Mouse (Mus musculus) forebrain, embryonic 15.5 days (tissue): ENCODE measurements around the gene Cln6. TPM values are rescaled to one million over a fixed set of nuclear protein-coding genes. Genes with fewer than 3 reads are reported as not detected.
A peak's percentile ranks its signal among the peaks of the same experiment; 100 is the strongest.

Experiments used
- ATAC-seq: fragments of 200-750 bp; cut with Nextera tagmentation; replicated peaks from 2 replicates; pipeline ENCODE4 v1.8.0; 2017; ENCODE audit warnings: mild to moderate bottlenecking, moderate TSS enrichment, moderate library complexity
- H3K27ac ChIP-seq: fragments of 300-500 bp; sonication (generic); replicated peaks from 2 replicates; pipeline ENCODE4 v1.5.1; 2015; ENCODE audit warnings: mild to moderate bottlenecking, inconsistent platforms
- H3K27me3 ChIP-seq: fragments of 300-500 bp; sonication (generic); 2 replicates; pipeline ENCODE4 v1.6.1; 2015; ENCODE audit warnings: inconsistent platforms
- H3K36me3 ChIP-seq: fragments of 300-500 bp; sonication (generic); 2 replicates; pipeline ENCODE4 v1.6.1; 2015; ENCODE audit warnings: mild to moderate bottlenecking, inconsistent platforms
- H3K4me1 ChIP-seq: fragments of 300-500 bp; sonication (generic); 2 replicates; pipeline ENCODE4 v1.6.1; 2015; ENCODE audit warnings: inconsistent platforms
- H3K4me2 ChIP-seq: fragments of 300-500 bp; sonication (generic); replicated peaks from 2 replicates; pipeline ENCODE4 v1.6.1; 2015; ENCODE audit warnings: mild to moderate bottlenecking, inconsistent platforms
- H3K4me3 ChIP-seq: fragments of 300-500 bp; sonication (generic); 2 replicates; pipeline ENCODE4 v1.5.1; 2015; ENCODE audit warnings: mild to moderate bottlenecking, inconsistent platforms
- H3K9ac ChIP-seq: fragments of 300-500 bp; sonication (generic); replicated peaks from 2 replicates; pipeline ENCODE4 v1.6.1; 2015; ENCODE audit warnings: mild to moderate bottlenecking, inconsistent platforms
- H3K9me3 ChIP-seq: fragments of 300-500 bp; sonication (generic); 2 replicates; pipeline ENCODE4 v1.6.1; 2016; ENCODE audit warnings: inconsistent platforms
- WGBS: fragments of 180-500 bp; shearing (Covaris S2); methylation state at CpG from one replicate; pipeline ENCODE4 v1.1.7; 2015; ENCODE audit warnings: mixed read lengths; 5-methylcytosine and 5-hydroxymethylcytosine counted together
- polyA plus RNA-seq: library from polyadenylated mRNA; unstranded; fragments of >200 nt; fragmentation: Nextera tagmentation; extraction: Ambion mirVana; gene quantifications from 2 replicates; pipeline ENCODE4 v1.2.1, GENCODE M21; 2015

The Cln6 gene
- polyA plus RNA-seq, 1 experiment from 2014 or later: 5.9 TPM

- Histone ChIP-seq H3K4me3 (no peak overlapping the region), H3K4me2 (no peak overlapping the region), H3K36me3 (no peaks in the 10 kb centered on the region), H3K27me3 (no peaks in the 10 kb centered on the region), H3K9me3 (no peaks in the 10 kb centered on the region), H3K27ac (no peak overlapping the region), H3K9ac (no peak overlapping the region), H3K4me1 (peaks cover 14% of the 10 kb centered on the region)
- ATAC-seq: no peak
- WGBS: 46% methylated on average over 4 of the region's 4 CpGs
These were observed 2.7 kb upstream of the Cln6 start for GRCm38 (mm10) chr9:62835705-62836446.

DNA sequence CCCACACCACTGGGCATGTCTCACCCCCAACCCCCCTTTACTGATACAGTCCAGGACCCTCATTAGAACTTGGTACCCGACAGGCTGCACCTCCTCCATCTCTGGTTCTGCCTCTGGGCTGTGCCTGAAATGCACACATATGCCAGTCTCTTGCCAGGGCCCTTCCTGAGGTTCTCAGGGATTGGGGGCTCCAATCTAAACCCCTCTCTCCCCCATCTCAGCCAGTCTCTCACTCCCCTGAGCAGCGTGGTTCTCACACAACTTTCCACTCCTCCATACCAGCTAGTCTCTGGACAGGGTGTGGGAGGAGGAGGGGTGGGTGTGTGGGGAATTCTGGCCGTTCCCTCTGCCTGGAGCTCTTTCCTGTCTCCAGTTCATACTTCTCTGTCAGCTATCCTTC, 974 bp upstream of the Cln6 start:
- no peak overlapping the region for H3K4me2 ChIP-seq
- WGBS: 62% methylated on average over 3 of the region's 3 CpGs
- no peak overlapping the region for H3K9ac ChIP-seq
- no peaks in the 10 kb centered on the region for H3K36me3 ChIP-seq
- no peak for ATAC-seq
- peaks cover 14% of the 10 kb centered on the region for H3K4me1 ChIP-seq
- 0 out of 2 replicates have a peak overlapping the region, but pooled peaks have one; percentile 4 for H3K27ac ChIP-seq
- no peak overlapping the region for H3K4me3 ChIP-seq
- no peaks in the 10 kb centered on the region for H3K9me3 ChIP-seq
- no peaks in the 10 kb centered on the region for H3K27me3 ChIP-seq

- 13% methylated on average over 8 of the region's 8 CpGs for WGBS
- peak overlapping the region; percentile 62 for H3K4me3 ChIP-seq
- peaks cover 14% of the 10 kb centered on the region for H3K4me1 ChIP-seq
- 0 out of 2 replicates have a peak overlapping the region, but pooled peaks have one; percentile 80 for H3K9ac ChIP-seq
- peak overlapping the region; percentile 85 for H3K4me2 ChIP-seq
- ATAC-seq: peak; percentile 24
- 0 out of 2 replicates have a peak overlapping the region, but pooled peaks have one; percentile 4 for H3K27ac ChIP-seq
- H3K9me3 ChIP-seq: no peaks in the 10 kb centered on the region
- no peaks in the 10 kb centered on the region for H3K27me3 ChIP-seq
- H3K36me3 ChIP-seq: no peaks in the 10 kb centered on the region
These were observed 459 bp upstream of the Cln6 start for GRCm38 (mm10) chr9:62838146-62838505.

DNA sequence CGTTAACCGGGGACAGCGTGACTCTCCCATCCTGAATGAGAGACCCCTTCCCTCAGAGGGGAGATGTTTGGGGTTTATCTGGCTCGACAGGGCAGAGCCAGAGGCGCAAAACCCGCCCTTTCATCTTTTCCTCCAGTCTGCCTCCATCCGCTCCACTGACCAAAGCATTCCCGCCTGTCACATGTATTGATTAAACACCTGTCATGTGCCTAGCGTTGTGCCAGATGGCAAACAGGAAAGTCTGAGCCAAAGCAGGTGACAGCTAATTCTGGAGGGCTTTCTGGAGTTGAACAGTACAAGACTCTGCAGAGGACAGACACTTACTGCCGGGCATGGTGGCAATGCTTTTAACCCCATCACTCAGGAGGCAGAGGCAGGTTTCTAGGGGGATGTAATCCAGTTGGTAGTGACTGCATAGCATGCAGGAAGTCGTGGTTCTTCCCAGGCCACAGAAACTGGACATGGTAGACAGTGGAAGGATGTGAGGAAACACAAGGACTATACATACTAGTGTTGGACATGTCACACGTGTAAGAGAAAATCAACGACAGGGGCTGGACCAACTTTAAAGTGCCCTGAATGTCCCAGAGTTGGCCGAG, 686 bp downstream of the Cln6 start:
- H3K9ac ChIP-seq: peak overlapping the region; percentile 80
- peaks cover 14% of the 10 kb centered on the region for H3K4me1 ChIP-seq
- peak overlapping the region; percentile 76; the same call in 1 of the 2 replicates for H3K27ac ChIP-seq
- peak; percentile 11; the same call in 1 of the 2 replicates for ATAC-seq
- peak overlapping the region; percentile 62 for H3K4me3 ChIP-seq
- no peaks in the 10 kb centered on the region for H3K36me3 ChIP-seq
- 16% methylated on average over 14 of the region's 14 CpGs for WGBS
- no peaks in the 10 kb centered on the region for H3K27me3 ChIP-seq
- H3K4me2 ChIP-seq: peak overlapping the region; percentile 85
- H3K9me3 ChIP-seq: no peaks in the 10 kb centered on the region

DNA sequence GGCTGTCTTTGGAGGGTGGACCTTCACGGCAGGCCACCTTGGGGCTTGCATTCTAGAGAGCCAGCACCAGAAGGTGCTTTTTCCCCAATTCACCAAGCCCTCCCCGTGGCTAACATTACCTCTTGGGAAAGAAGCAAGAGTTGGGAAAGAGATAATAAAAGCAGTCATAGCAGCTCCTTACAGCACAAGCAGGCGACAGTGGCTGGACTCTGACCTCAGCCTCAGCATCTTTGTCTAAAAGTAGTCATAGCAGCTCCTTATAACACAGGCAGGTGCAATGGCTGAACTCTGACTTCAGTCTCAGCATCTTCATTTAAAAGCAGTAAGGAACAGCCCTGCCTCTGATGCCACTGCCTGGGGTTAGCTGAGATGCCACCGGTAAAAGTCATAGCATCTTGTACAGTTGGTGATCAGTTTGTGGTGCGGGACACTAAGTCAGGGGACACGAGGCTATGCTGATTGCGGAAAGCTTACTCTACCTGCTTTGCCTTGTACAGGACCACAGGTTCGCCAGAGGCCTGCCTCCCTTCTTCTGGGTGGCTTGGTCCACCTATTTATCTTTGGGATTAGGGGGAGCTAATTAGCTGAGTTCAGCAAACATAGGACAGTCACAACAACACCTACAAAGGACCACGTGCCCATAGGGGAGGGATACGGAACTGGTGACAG, 4.9 kb downstream of the Cln6 start:
- ATAC-seq: no peak

DNA sequence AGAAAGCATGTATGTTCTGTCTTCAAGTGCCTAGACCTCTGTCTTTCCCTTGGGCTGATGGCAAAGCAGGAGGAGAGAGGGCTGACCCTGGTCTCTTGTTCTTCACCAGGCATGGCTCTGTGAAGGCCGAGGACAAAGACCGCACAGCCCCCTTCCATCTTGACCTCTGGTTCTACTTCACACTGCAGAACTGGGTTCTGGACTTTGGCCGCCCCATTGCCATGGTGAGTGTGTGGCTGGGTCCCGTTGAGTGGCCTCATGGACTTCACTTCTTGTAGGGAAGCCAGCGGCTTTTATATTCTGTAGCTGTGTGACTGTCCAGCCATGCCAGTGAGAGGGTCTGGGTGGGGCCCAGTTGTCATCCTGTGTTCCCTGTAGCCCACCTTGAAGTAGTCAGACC, 5.9 kb downstream of the Cln6 start:
- no peaks in the 10 kb centered on the region for H3K27me3 ChIP-seq
- no peak for ATAC-seq
- H3K4me2 ChIP-seq: no peak overlapping the region
- no peak overlapping the region for H3K27ac ChIP-seq
- no peak overlapping the region for H3K4me3 ChIP-seq
- WGBS: 92% methylated on average over 5 of the region's 5 CpGs
- no peak overlapping the region for H3K9ac ChIP-seq
- no peaks in the 10 kb centered on the region for H3K36me3 ChIP-seq
- no peaks in the 10 kb centered on the region for H3K9me3 ChIP-seq
- peaks cover 4% of the 10 kb centered on the region for H3K4me1 ChIP-seq

More for the DNA sequence above, 4.9 kb downstream of the Cln6 start:
- Histone ChIP-seq H3K4me3 (no peak overlapping the region), H3K9ac (no peak overlapping the region), H3K9me3 (no peaks in the 10 kb centered on the region), H3K4me1 (peaks cover 10% of the 10 kb centered on the region), H3K27ac (no peak overlapping the region), H3K27me3 (no peaks in the 10 kb centered on the region), H3K4me2 (no peak overlapping the region), H3K36me3 (no peaks in the 10 kb centered on the region)
- 74% methylated on average over 10 of the region's 10 CpGs for WGBS

DNA sequence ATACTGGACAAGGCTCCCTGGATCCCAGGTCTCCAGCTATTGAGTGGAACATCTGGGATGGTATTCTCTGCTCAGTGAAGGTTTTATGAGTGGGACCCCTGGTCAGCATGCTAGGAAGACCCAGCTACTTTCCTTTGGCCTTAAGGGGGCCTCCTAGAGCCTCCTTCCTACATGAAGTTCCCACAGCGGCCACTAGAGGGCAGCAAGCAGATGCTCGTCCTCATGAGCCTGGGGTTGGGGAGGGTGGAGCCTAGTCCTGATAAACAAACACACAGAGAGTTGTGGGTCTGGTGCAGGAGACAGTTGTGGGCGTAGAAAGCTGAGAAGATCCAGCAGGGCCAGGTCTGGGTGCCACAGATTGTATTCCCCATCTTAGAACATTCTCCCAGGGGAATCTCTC, 9.1 kb downstream of the Cln6 start:
- no peaks in the 10 kb centered on the region for H3K9me3 ChIP-seq
- no peaks in the 10 kb centered on the region for H3K27me3 ChIP-seq
- WGBS: 0% methylated on average over 3 of the region's 3 CpGs
- H3K27ac ChIP-seq: no peak overlapping the region
- no peak overlapping the region for H3K9ac ChIP-seq
- H3K36me3 ChIP-seq: no peaks in the 10 kb centered on the region
- H3K4me2 ChIP-seq: no peak overlapping the region
- peak; percentile 73 for ATAC-seq
- no peaks in the 10 kb centered on the region for H3K4me1 ChIP-seq
- H3K4me3 ChIP-seq: no peak overlapping the region

DNA sequence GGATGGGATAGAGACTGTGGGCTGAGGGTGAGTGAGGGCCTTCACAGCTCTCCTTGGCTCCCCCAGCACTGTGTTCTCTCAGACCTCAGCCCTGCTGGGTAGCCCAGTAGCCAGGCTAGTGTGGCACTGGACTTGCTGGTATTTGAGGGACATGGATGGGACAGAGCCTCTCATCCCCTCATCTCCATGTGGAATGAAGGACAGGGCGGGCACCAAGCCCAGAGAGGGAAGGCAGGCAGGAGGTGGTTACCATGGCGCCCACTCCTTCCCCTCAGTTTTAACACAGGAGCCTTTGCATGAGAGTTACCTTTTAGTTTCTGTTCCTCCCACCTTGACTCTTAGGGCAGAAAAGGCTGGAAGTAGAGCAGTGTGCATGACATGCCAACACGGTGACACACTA, 10.1 kb downstream of the Cln6 start:
- no peak for ATAC-seq
- Histone ChIP-seq H3K27me3 (no peaks in the 10 kb centered on the region), H3K36me3 (no peaks in the 10 kb centered on the region), H3K4me2 (no peak overlapping the region), H3K27ac (no peak overlapping the region), H3K4me3 (no peak overlapping the region), H3K4me1 (no peaks in the 10 kb centered on the region), H3K9me3 (no peaks in the 10 kb centered on the region), H3K9ac (no peak overlapping the region)
- WGBS: 86% methylated on average over 3 of the region's 3 CpGs

- no peak overlapping the region for H3K4me3 ChIP-seq
- H3K27me3 ChIP-seq: no peaks in the 10 kb centered on the region
- ATAC-seq: no peak
- H3K36me3 ChIP-seq: no peaks in the 10 kb centered on the region
- no peak overlapping the region for H3K9ac ChIP-seq
- H3K4me2 ChIP-seq: no peak overlapping the region
- H3K27ac ChIP-seq: no peak overlapping the region
- H3K4me1 ChIP-seq: no peaks in the 10 kb centered on the region
- 61% methylated on average over 2 of the region's 2 CpGs for WGBS
- H3K9me3 ChIP-seq: no peaks in the 10 kb centered on the region
These were observed 13.0 kb downstream of the Cln6 start for GRCm38 (mm10) chr9:62851571-62851970.

DNA sequence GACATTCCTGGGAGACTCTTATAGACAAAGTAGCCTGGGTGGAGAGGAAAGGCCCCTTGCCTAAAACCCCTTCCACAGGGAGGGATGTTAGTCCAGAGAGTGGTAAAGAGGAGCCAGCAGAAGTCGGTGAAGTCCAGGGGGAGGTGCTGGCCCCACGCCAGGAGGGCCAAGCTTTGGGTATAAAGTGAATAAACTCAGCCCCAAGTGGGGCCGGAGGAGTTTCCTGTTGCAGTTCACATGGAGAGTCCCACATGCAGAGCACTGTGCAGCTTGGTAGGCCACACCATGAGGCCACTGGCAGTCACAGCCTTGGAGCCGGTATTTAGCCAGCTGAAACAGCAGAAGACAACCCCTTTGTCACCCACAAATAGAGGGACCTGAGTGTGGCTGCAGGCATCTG, 15.9 kb downstream of the Cln6 start:
- Histone ChIP-seq H3K4me3 (no peak overlapping the region), H3K36me3 (no peaks in the 10 kb centered on the region), H3K4me2 (no peak overlapping the region), H3K27me3 (no peaks in the 10 kb centered on the region), H3K4me1 (peaks cover 9% of the 10 kb centered on the region), H3K27ac (no peak overlapping the region), H3K9ac (no peak overlapping the region), H3K9me3 (no peaks in the 10 kb centered on the region)
- ATAC-seq: no peak
- 49% methylated on average over 4 of the region's 4 CpGs for WGBS

- no peak overlapping the region for H3K4me2 ChIP-seq
- no peaks in the 10 kb centered on the region for H3K36me3 ChIP-seq
- WGBS: 89% methylated on average over 9 of the region's 9 CpGs
- H3K27me3 ChIP-seq: no peaks in the 10 kb centered on the region
- H3K9ac ChIP-seq: no peak overlapping the region
- no peaks in the 10 kb centered on the region for H3K9me3 ChIP-seq
- H3K4me3 ChIP-seq: no peak overlapping the region
- no peak overlapping the region for H3K27ac ChIP-seq
- H3K4me1 ChIP-seq: peaks cover 9% of the 10 kb centered on the region
- ATAC-seq: no peak
These were observed 18.6 kb downstream of the Cln6 start for GRCm38 (mm10) chr9:62857216-62857615.

- no peak within 1 kb of the TSS for H3K9ac ChIP-seq
- H3K27me3 ChIP-seq: no peaks in the 10 kb centered on the region
- no peak within 1 kb of the TSS for H3K4me3 ChIP-seq
- no peak within 1 kb of the TSS for H3K27ac ChIP-seq
- no peaks in the 10 kb centered on the region for H3K9me3 ChIP-seq
- peaks cover 9% of the 10 kb centered on the region for H3K4me1 ChIP-seq
- H3K36me3 ChIP-seq: no peaks in the 10 kb centered on the region
- 50% methylated on average over 20 of the region's 20 CpGs for WGBS
- no peak within 1 kb of the TSS for H3K4me2 ChIP-seq
- ATAC-seq: no peak
These were observed 19.2 kb downstream of the Cln6 start, which contains the start of gene Calml4 for GRCm38 (mm10) chr9:62857719-62858261. Gene Calml4, plus strand, starts transcription at chr9:62858080.
